Mouse (Mus musculus): ENCODE data around the gene Fignl2. TPM values are rescaled to one million over a fixed set of nuclear protein-coding genes. Genes with fewer than 3 reads are reported as not detected.
"Not testable (repeated sequence)": the region's sequence is repeated elsewhere in the genome, so short reads cannot be mapped to it uniquely, and the experiment has no call there.

Gene Fignl2
- polyA plus RNA-seq, 1 experiment from 2014 or later: not detected

GRCm38 (mm10) chr15:101113778-101114177 lies 35.4 kb upstream of the Fignl2 start:
- WGBS: 77% methylated on average over 2 of the region's 2 CpGs
- ATAC-seq; H3K9me3 ChIP-seq (replicated peaks; ENCODE audit: control insufficient read depth, low read length); H3K27ac ChIP-seq (ENCODE audit: low read depth, low read length); H3K4me1 ChIP-seq (ENCODE audit: control insufficient read depth, insufficient read depth, low read length); H3K9ac ChIP-seq (ENCODE audit: low read length); H3K27me3 ChIP-seq (replicated peaks; ENCODE audit: control insufficient read depth, insufficient read depth, low read length); H3K36me3 ChIP-seq (ENCODE audit: control insufficient read depth, insufficient read depth, low read length); H3K4me3 ChIP-seq (ENCODE audit: low read depth, low read length); DNase-seq (ENCODE audit: low spot score); H3K4me2 ChIP-seq (ENCODE audit: low read length): not testable (repeated sequence)

GRCm38 (mm10) chr15:101113176-101113575 lies 34.8 kb upstream of the Fignl2 start:
- no peaks in the 10 kb centered on the region for H3K36me3 ChIP-seq (ENCODE audit: control insufficient read depth, insufficient read depth, low read length)
- H3K9ac ChIP-seq (ENCODE audit: low read length): no peak overlapping the region
- H3K27ac ChIP-seq (ENCODE audit: low read depth, low read length): no peak overlapping the region
- no peak overlapping the region for H3K4me2 ChIP-seq (ENCODE audit: low read length)
- H3K27me3 ChIP-seq (replicated peaks; ENCODE audit: control insufficient read depth, insufficient read depth, low read length): no peaks in the 10 kb centered on the region
- ATAC-seq: no peak
- 79% methylated on average over 8 of the region's 8 CpGs for WGBS
- H3K9me3 ChIP-seq (replicated peaks; ENCODE audit: control insufficient read depth, low read length): no peaks in the 10 kb centered on the region
- no peaks in the 10 kb centered on the region for H3K4me1 ChIP-seq (ENCODE audit: control insufficient read depth, insufficient read depth, low read length)
- DNase-seq (ENCODE audit: low spot score): no peak
- H3K4me3 ChIP-seq (ENCODE audit: low read depth, low read length): no peak overlapping the region

GRCm38 (mm10) chr15:101107906-101108671 lies 29.7 kb upstream of the Fignl2 start:
- Histone ChIP-seq H3K27ac (ENCODE audit: low read depth, low read length) (no peak overlapping the region), H3K9ac (ENCODE audit: low read length) (no peak overlapping the region), H3K36me3 (ENCODE audit: control insufficient read depth, insufficient read depth, low read length) (no peaks in the 10 kb centered on the region), H3K4me3 (ENCODE audit: low read depth, low read length) (no peak overlapping the region), H3K4me2 (ENCODE audit: low read length) (no peak overlapping the region), H3K9me3 (replicated peaks; ENCODE audit: control insufficient read depth, low read length) (no peaks in the 10 kb centered on the region), H3K27me3 (replicated peaks; ENCODE audit: control insufficient read depth, insufficient read depth, low read length) (no peaks in the 10 kb centered on the region), H3K4me1 (ENCODE audit: control insufficient read depth, insufficient read depth, low read length) (no peaks in the 10 kb centered on the region)
- DNase-seq (ENCODE audit: low spot score) (no peak), ATAC-seq (no peak)
- 86% methylated on average over 5 of the region's 5 CpGs for WGBS

GRCm38 (mm10) chr15:101106011-101106410 lies 27.6 kb upstream of the Fignl2 start:
- Histone ChIP-seq H3K4me3 (ENCODE audit: low read depth, low read length) (no peak overlapping the region), H3K4me1 (ENCODE audit: control insufficient read depth, insufficient read depth, low read length) (no peaks in the 10 kb centered on the region), H3K36me3 (ENCODE audit: control insufficient read depth, insufficient read depth, low read length) (no peaks in the 10 kb centered on the region), H3K27ac (ENCODE audit: low read depth, low read length) (no peak overlapping the region), H3K4me2 (ENCODE audit: low read length) (no peak overlapping the region), H3K27me3 (replicated peaks; ENCODE audit: control insufficient read depth, insufficient read depth, low read length) (no peaks in the 10 kb centered on the region), H3K9me3 (replicated peaks; ENCODE audit: control insufficient read depth, low read length) (no peaks in the 10 kb centered on the region), H3K9ac (ENCODE audit: low read length) (no peak overlapping the region)
- DNase-seq (ENCODE audit: low spot score) (no peak), ATAC-seq (no peak)
- 84% methylated on average over 10 of the region's 10 CpGs for WGBS

GRCm38 (mm10) chr15:101105496-101105994 lies 27.2 kb upstream of the Fignl2 start:
- H3K27me3 ChIP-seq (replicated peaks; ENCODE audit: control insufficient read depth, insufficient read depth, low read length): no peaks in the 10 kb centered on the region
- no peak overlapping the region for H3K4me2 ChIP-seq (ENCODE audit: low read length)
- no peak overlapping the region for H3K27ac ChIP-seq (ENCODE audit: low read depth, low read length)
- no peak overlapping the region for H3K4me3 ChIP-seq (ENCODE audit: low read depth, low read length)
- no peaks in the 10 kb centered on the region for H3K36me3 ChIP-seq (ENCODE audit: control insufficient read depth, insufficient read depth, low read length)
- H3K9ac ChIP-seq (ENCODE audit: low read length): no peak overlapping the region
- H3K4me1 ChIP-seq (ENCODE audit: control insufficient read depth, insufficient read depth, low read length): no peaks in the 10 kb centered on the region
- peak; percentile 66 for DNase-seq (ENCODE audit: low spot score)
- peak; percentile 66 for ATAC-seq
- no peaks in the 10 kb centered on the region for H3K9me3 ChIP-seq (replicated peaks; ENCODE audit: control insufficient read depth, low read length)
- WGBS: 21% methylated on average over 12 of the region's 12 CpGs

- H3K4me3 ChIP-seq (ENCODE audit: low read depth, low read length): no peak overlapping the region
- 88% methylated on average over 9 of the region's 9 CpGs for WGBS
- H3K27ac ChIP-seq (ENCODE audit: low read depth, low read length): no peak overlapping the region
- no peaks in the 10 kb centered on the region for H3K9me3 ChIP-seq (replicated peaks; ENCODE audit: control insufficient read depth, low read length)
- H3K9ac ChIP-seq (ENCODE audit: low read length): no peak overlapping the region
- no peak for ATAC-seq
- no peaks in the 10 kb centered on the region for H3K27me3 ChIP-seq (replicated peaks; ENCODE audit: control insufficient read depth, insufficient read depth, low read length)
- H3K4me2 ChIP-seq (ENCODE audit: low read length): no peak overlapping the region
- DNase-seq (ENCODE audit: low spot score): no peak
- no peaks in the 10 kb centered on the region for H3K36me3 ChIP-seq (ENCODE audit: control insufficient read depth, insufficient read depth, low read length)
- no peaks in the 10 kb centered on the region for H3K4me1 ChIP-seq (ENCODE audit: control insufficient read depth, insufficient read depth, low read length)
Measured at GRCm38 (mm10) chr15:101103605-101104304, 25.4 kb upstream of the Fignl2 start.

GRCm38 (mm10) chr15:101100996-101101395 lies 22.6 kb upstream of the Fignl2 start:
- 78% methylated on average over 3 of the region's 3 CpGs for WGBS
- no peak for DNase-seq (ENCODE audit: low spot score)

GRCm38 (mm10) chr15:101097985-101098651 lies 19.8 kb upstream of the Fignl2 start:
- peak; percentile 53 for DNase-seq (ENCODE audit: low spot score)
- WGBS: 2% methylated on average over 28 of the region's 28 CpGs
- H3K9me3 ChIP-seq (replicated peaks; ENCODE audit: control insufficient read depth, low read length): no peaks in the 10 kb centered on the region
- H3K4me1 ChIP-seq (ENCODE audit: control insufficient read depth, insufficient read depth, low read length): peaks cover 12% of the 10 kb centered on the region
- peak overlapping the region; percentile 33; the same call in 1 of the 2 replicates for H3K9ac ChIP-seq (ENCODE audit: low read length)
- peak overlapping the region; percentile 36 for H3K4me2 ChIP-seq (ENCODE audit: low read length)
- ATAC-seq: peak; percentile 38; the same call in 1 of the 2 replicates
- H3K4me3 ChIP-seq (ENCODE audit: low read depth, low read length): no peak overlapping the region
- no peak overlapping the region for H3K27ac ChIP-seq (ENCODE audit: low read depth, low read length)
- no peaks in the 10 kb centered on the region; the same call in 1 of the 2 replicates for H3K27me3 ChIP-seq (replicated peaks; ENCODE audit: control insufficient read depth, insufficient read depth, low read length)
- no peaks in the 10 kb centered on the region for H3K36me3 ChIP-seq (ENCODE audit: control insufficient read depth, insufficient read depth, low read length)

More at GRCm38 (mm10) chr15:101100996-101101395, 22.6 kb upstream of the Fignl2 start:
- no peak for ATAC-seq
- no peak overlapping the region for H3K27ac ChIP-seq (ENCODE audit: low read depth, low read length)
- no peaks in the 10 kb centered on the region for H3K36me3 ChIP-seq (ENCODE audit: control insufficient read depth, insufficient read depth, low read length)
- H3K27me3 ChIP-seq (replicated peaks; ENCODE audit: control insufficient read depth, insufficient read depth, low read length): no peaks in the 10 kb centered on the region; the same call in 1 of the 2 replicates
- H3K9me3 ChIP-seq (replicated peaks; ENCODE audit: control insufficient read depth, low read length): no peaks in the 10 kb centered on the region
- no peak overlapping the region for H3K4me3 ChIP-seq (ENCODE audit: low read depth, low read length)
- H3K4me1 ChIP-seq (ENCODE audit: control insufficient read depth, insufficient read depth, low read length): peaks cover 8% of the 10 kb centered on the region; the same call in 1 of the 2 replicates
- no peak overlapping the region for H3K4me2 ChIP-seq (ENCODE audit: low read length)
- H3K9ac ChIP-seq (ENCODE audit: low read length): no peak overlapping the region
